Mouse (Mus musculus): ENCODE results near the gene Rnase9.

The Rnase9 gene

GRCm38 (mm10) chr14:51041769-51042168 lies at the start of gene Rnase9:
Rnase9 (minus strand) TSS chr14:51041869.
- no peak for DNase-seq

GRCm38 (mm10) chr14:51090077-51090781 lies 48.6 kb upstream of the Rnase9 start:
- DNase-seq: peak; percentile 90

- no peak for DNase-seq
Observed at GRCm38 (mm10) chr14:51089674-51090076, 48.0 kb upstream of the Rnase9 start.

- peak; percentile 99 for DNase-seq
Observed at GRCm38 (mm10) chr14:51088970-51089673, 47.5 kb upstream of the Rnase9 start.

GRCm38 (mm10) chr14:51088166-51088969 lies 46.7 kb upstream of the Rnase9 start:
- peak; percentile 93 for DNase-seq

- DNase-seq: no peak
Observed at GRCm38 (mm10) chr14:51087762-51088161, 46.1 kb upstream of the Rnase9 start.

GRCm38 (mm10) chr14:51085911-51086310 lies 44.2 kb upstream of the Rnase9 start:
- no peak for DNase-seq

- DNase-seq: no peak
Observed at GRCm38 (mm10) chr14:51085086-51085485, 43.4 kb upstream of the Rnase9 start.

- no peak for DNase-seq
Observed at GRCm38 (mm10) chr14:51083805-51084204, 42.1 kb upstream of the Rnase9 start.

- peak; percentile 71 for DNase-seq
Observed at GRCm38 (mm10) chr14:51082599-51083581, 41.2 kb upstream of the Rnase9 start.

GRCm38 (mm10) chr14:51081035-51081434 lies 39.4 kb upstream of the Rnase9 start:
- DNase-seq: no peak

- no peak for DNase-seq
Observed at GRCm38 (mm10) chr14:51079180-51079579, 37.5 kb upstream of the Rnase9 start.

GRCm38 (mm10) chr14:51074335-51074734 lies 32.7 kb upstream of the Rnase9 start, which contains the start of gene Olfr750:
Olfr750 (minus strand) TSS chr14:51074435.
- no peak for DNase-seq

- no peak for DNase-seq
Observed at GRCm38 (mm10) chr14:51069617-51070016, 27.9 kb upstream of the Rnase9 start.

- no peak for DNase-seq
Observed at GRCm38 (mm10) chr14:51068956-51069355, 27.3 kb upstream of the Rnase9 start.

- no peak for DNase-seq
Observed at GRCm38 (mm10) chr14:51060761-51061160, 19.1 kb upstream of the Rnase9 start.

GRCm38 (mm10) chr14:51057401-51057831 lies 15.7 kb upstream of the Rnase9 start, which contains the start of gene Rnase12:
Rnase12 (minus strand) TSS chr14:51057661.
- DNase-seq: no peak

- no peak for DNase-seq
Observed at GRCm38 (mm10) chr14:51054243-51055237, 12.9 kb upstream of the Rnase9 start.

- no peak for DNase-seq
Observed at GRCm38 (mm10) chr14:51053176-51053575, 11.5 kb upstream of the Rnase9 start.

GRCm38 (mm10) chr14:51051941-51052340 lies 10.3 kb upstream of the Rnase9 start:
- no peak for DNase-seq

GRCm38 (mm10) chr14:51050063-51050462 lies 8.4 kb upstream of the Rnase9 start, which contains the start of gene Rnase11:
Rnase11 (minus strand) TSS chr14:51050163.
- no peak for DNase-seq

All from cerebellum, adult 9-10 months (tissue).